Mouse (Mus musculus) spleen, adult 2 months (tissue): ENCODE data around the gene Kif12. TPM values are rescaled to one million over a fixed set of nuclear protein-coding genes. Genes with fewer than 3 reads are reported as not detected.
A peak's percentile ranks its signal among the peaks of the same experiment; 100 is the strongest.

Experiments used
- DNase-seq, 2 experiments: peaks; one replicate each; pipeline versions ENCODE4 v3.0.0 to v3.0.0-alpha.2; 2012 to 2021; ENCODE audit warnings: low spot score in 2 of 2, low read depth in 1 of 2
- H3K27ac ChIP-seq: fragments of 200-500 bp; 2 replicates; pipeline ENCODE4 v1.5.1; 2012; ENCODE audit warnings: low read length, inconsistent platforms; ENCODE audit not compliant: insufficient read depth
- H3K27me3 ChIP-seq: fragments of 200-500 bp; 2 replicates; pipeline ENCODE4 v1.6.1; 2012; ENCODE audit warnings: mild to moderate bottlenecking, moderate library complexity, low read length, inconsistent platforms; ENCODE audit not compliant: control insufficient read depth, insufficient read depth
- H3K36me3 ChIP-seq: fragments of 200-500 bp; 2 replicates; pipeline ENCODE4 v1.6.1; 2012; ENCODE audit warnings: mild to moderate bottlenecking, low read length, inconsistent platforms; ENCODE audit not compliant: control insufficient read depth, insufficient read depth
- H3K4me1 ChIP-seq: fragments of 200-500 bp; 2 replicates; pipeline ENCODE4 v1.6.1; 2011; ENCODE audit warnings: inconsistent platforms; ENCODE audit not compliant: control insufficient read depth, insufficient read depth, insufficient read length
- H3K4me3 ChIP-seq: fragments of 200-500 bp; 2 replicates; pipeline ENCODE4 v1.5.1; 2011; ENCODE audit warnings: mild to moderate bottlenecking, inconsistent platforms; ENCODE audit not compliant: insufficient read depth, insufficient read length; ENCODE audit errors: extremely low read depth
- CTCF ChIP-seq: fragments of 200-500 bp; IDR thresholded peaks from 2 replicates; pipeline ENCODE4 v1.5.1; 2011; ENCODE audit warnings: mild to moderate bottlenecking, inconsistent platforms; ENCODE audit not compliant: insufficient read depth, insufficient read length, insufficient replicate concordance; ENCODE audit errors: extremely low read depth
- POLR2A ChIP-seq: fragments of 200-500 bp; IDR thresholded peaks from 2 replicates; pipeline ENCODE4 v1.6.1; 2011; ENCODE audit warnings: low read depth, low read length, inconsistent platforms
- WGBS: fragments of 180-500 bp; shearing (Covaris S2); methylation state at CpG from one replicate; pipeline ENCODE4 v1.1.7; 2018; 5-methylcytosine and 5-hydroxymethylcytosine counted together
- polyA plus RNA-seq: library from polyadenylated mRNA; depleted of rRNA; stranded (reverse); fragments of >200 nt; gene quantifications from 2 replicates; pipeline ENCODE4 v1.2.3, GENCODE M21; 2012

The Kif12 gene
- polyA plus RNA-seq, 1 experiment, result 0.18 TPM

- H3K4me1 ChIP-seq, result no peaks in the 10 kb centered on the region
- 89% methylated on average over 2 of the region's 2 CpGs for WGBS
- H3K27ac ChIP-seq, result no peak overlapping the region
Measured at GRCm38 (mm10) chr4:63194366-63194765, 22.4 kb upstream of the Kif12 start.

GRCm38 (mm10) chr4:63191641-63192040 is 19.7 kb upstream of the Kif12 start:
- H3K36me3 ChIP-seq, result no peaks in the 10 kb centered on the region
- H3K4me3 ChIP-seq, result no peak overlapping the region
- no peak for TF ChIP-seq CTCF
- no peak for TF ChIP-seq POLR2A
- no peaks in the 10 kb centered on the region for H3K27me3 ChIP-seq
- H3K4me1 ChIP-seq, result no peaks in the 10 kb centered on the region
- no peak for DNase-seq
- WGBS, result 94% methylated on average over 5 of the region's 5 CpGs
- H3K27ac ChIP-seq, result no peak overlapping the region

More at GRCm38 (mm10) chr4:63194366-63194765, 22.4 kb upstream of the Kif12 start:
- TF ChIP-seq POLR2A (no peak), CTCF (no peak)
- H3K4me3 ChIP-seq, result no peak overlapping the region
- no peak for DNase-seq
- H3K36me3 ChIP-seq, result no peaks in the 10 kb centered on the region
- H3K27me3 ChIP-seq, result no peaks in the 10 kb centered on the region

GRCm38 (mm10) chr4:63186281-63186870 is 14.4 kb upstream of the Kif12 start:
- TF ChIP-seq CTCF, result no peak
- TF ChIP-seq POLR2A, result no peak
- no peak overlapping the region for H3K27ac ChIP-seq
- H3K27me3 ChIP-seq, result no peaks in the 10 kb centered on the region
- WGBS, result 57% methylated on average over 21 of the region's 21 CpGs
- no peak overlapping the region for H3K4me3 ChIP-seq
- no peaks in the 10 kb centered on the region for H3K36me3 ChIP-seq
- no peak for DNase-seq
- H3K4me1 ChIP-seq, result no peaks in the 10 kb centered on the region

DNA sequence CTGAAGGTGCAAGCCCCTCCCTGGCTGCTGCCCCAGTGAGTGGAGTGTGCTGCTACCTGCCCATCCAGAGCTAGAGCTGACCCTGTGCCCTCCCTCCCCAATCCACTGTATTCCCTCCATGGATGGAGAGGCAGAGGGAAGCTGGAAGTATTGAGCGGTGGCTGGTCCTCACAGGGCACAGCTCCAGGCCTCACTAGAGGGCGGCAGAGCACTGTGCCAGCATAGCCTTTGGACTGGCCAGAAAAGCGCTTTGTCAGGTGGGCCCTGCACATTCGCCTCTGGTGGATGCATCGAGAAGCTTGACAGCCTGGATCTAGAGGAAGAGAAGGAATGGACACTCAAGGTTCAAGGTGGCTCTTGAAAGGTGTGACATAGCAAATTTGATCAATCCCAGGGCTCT is 9.6 kb upstream of the Kif12 start:
- WGBS, result 16% methylated on average over 5 of the region's 5 CpGs
- TF ChIP-seq POLR2A, result no peak
- peak; percentile 78; the same call in 1 of the 2 replicates for TF ChIP-seq CTCF
- Histone ChIP-seq H3K36me3 (no peaks in the 10 kb centered on the region), H3K4me1 (no peaks in the 10 kb centered on the region), H3K4me3 (no peak overlapping the region), H3K27me3 (no peaks in the 10 kb centered on the region), H3K27ac (no peak overlapping the region)
- peak in 1 of 2 experiments; percentile 33 for DNase-seq

- no peaks in the 10 kb centered on the region for H3K27me3 ChIP-seq
- 49% methylated on average over 24 of the region's 24 CpGs for WGBS
- TF ChIP-seq POLR2A, result no peak
- TF ChIP-seq CTCF, result no peak
- no peaks in the 10 kb centered on the region for H3K4me1 ChIP-seq
- no peak overlapping the region for H3K4me3 ChIP-seq
- no peaks in the 10 kb centered on the region for H3K36me3 ChIP-seq
- H3K27ac ChIP-seq, result no peak overlapping the region
- DNase-seq, result no peak
Measured at GRCm38 (mm10) chr4:63171122-63171521, 809 bp downstream of the Kif12 start.

DNA sequence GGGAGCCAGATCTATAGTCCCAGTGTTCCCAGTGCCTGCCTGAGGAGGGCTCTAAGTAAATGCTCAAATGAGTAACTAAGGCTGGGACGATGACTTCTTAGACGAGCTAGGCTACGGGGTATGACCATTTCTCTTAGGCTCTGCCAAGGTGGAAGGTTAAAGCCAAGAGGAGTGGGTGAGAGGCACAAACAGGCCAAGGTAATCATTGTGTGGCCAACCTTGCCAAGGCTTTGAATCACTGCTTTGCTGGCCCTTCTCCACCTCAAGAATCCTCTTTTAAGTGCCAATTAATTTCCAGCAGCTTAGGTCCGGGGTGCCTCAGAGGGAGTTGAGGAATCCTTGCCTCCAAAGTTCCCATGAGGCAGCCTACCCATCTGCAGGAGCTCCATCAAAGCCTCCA is 1.9 kb downstream of the Kif12 start:
- H3K27ac ChIP-seq, result no peak overlapping the region
- WGBS, result 86% methylated on average over 4 of the region's 4 CpGs
- no peak for DNase-seq
- no peak overlapping the region for H3K4me3 ChIP-seq
- no peaks in the 10 kb centered on the region for H3K36me3 ChIP-seq
- no peaks in the 10 kb centered on the region for H3K27me3 ChIP-seq
- H3K4me1 ChIP-seq, result no peaks in the 10 kb centered on the region
- TF ChIP-seq POLR2A, result no peak
- TF ChIP-seq CTCF, result no peak

DNA sequence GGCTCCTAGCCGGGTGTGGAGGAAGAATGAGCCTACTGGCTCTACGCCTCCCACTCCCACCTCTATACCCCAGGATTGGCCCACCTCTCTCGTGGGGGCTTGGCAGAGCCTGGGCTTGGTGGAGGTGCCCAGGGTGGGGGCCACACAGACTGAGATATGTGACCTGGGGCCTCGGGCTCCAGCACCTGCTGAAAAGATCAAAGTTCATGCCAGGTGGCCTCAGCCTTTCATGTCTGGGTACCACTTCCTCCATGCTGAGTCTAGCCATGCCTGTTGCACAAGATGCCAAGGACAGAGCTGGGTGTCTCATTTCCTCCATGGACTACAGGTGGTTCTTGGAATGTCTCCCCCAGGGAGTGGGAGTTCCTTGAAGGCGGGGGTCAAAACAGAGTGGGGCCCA is 5.6 kb downstream of the Kif12 start:
- no peaks in the 10 kb centered on the region for H3K4me1 ChIP-seq
- H3K36me3 ChIP-seq, result no peaks in the 10 kb centered on the region
- TF ChIP-seq POLR2A (no peak), CTCF (no peak)
- H3K27me3 ChIP-seq, result no peaks in the 10 kb centered on the region
- H3K27ac ChIP-seq, result no peak overlapping the region
- DNase-seq, result no peak
- WGBS, result 72% methylated on average over 5 of the region's 5 CpGs
- H3K4me3 ChIP-seq, result no peak overlapping the region
